Mouse (Mus musculus) neural tube, embryonic 12.5 days (tissue): Measurements from ENCODE around the gene 1700029I15Rik. TPM values are rescaled to one million over a fixed set of nuclear protein-coding genes. Genes with fewer than 3 reads are reported as not detected.

Experiments used
- ATAC-seq: fragments of 200-750 bp; cut with Nextera tagmentation; 2 replicates; pipeline ENCODE4 v1.8.0; 2017; ENCODE audit warnings: low read depth, mild to moderate bottlenecking, moderate TSS enrichment, moderate library complexity; ENCODE audit not compliant: low FRiP score
- H3K27ac ChIP-seq: fragments of 300-500 bp; sonication (generic); 2 replicates; pipeline ENCODE4 v1.5.1; 2016
- H3K27me3 ChIP-seq: fragments of 300-500 bp; sonication (generic); replicated peaks from 2 replicates; pipeline ENCODE4 v1.6.1; 2016; ENCODE audit warnings: mild to moderate bottlenecking
- H3K36me3 ChIP-seq: fragments of 300-500 bp; sonication (generic); 2 replicates; pipeline ENCODE4 v1.6.1; 2016; ENCODE audit warnings: mild to moderate bottlenecking
- H3K4me1 ChIP-seq: fragments of 300-500 bp; sonication (generic); 2 replicates; pipeline ENCODE4 v1.6.1; 2016
- H3K4me2 ChIP-seq: fragments of 300-500 bp; sonication (generic); replicated peaks from 2 replicates; pipeline ENCODE4 v1.6.1; 2016; ENCODE audit warnings: mild to moderate bottlenecking
- H3K4me3 ChIP-seq: fragments of 300-500 bp; sonication (generic); 2 replicates; pipeline ENCODE4 v1.5.1; 2016
- H3K9ac ChIP-seq: fragments of 300-500 bp; sonication (generic); 2 replicates; pipeline ENCODE4 v1.6.1; 2016; ENCODE audit warnings: mild to moderate bottlenecking
- H3K9me3 ChIP-seq: fragments of 300-500 bp; sonication (generic); 2 replicates; pipeline ENCODE4 v1.6.1; 2016; ENCODE audit warnings: mild to moderate bottlenecking
- WGBS: fragments of 180-500 bp; shearing (Covaris S2); methylation state at CpG from one replicate; pipeline ENCODE4 v1.1.7; 2016; 5-methylcytosine and 5-hydroxymethylcytosine counted together
- polyA plus RNA-seq: library from polyadenylated mRNA; unstranded; fragments of >200 nt; fragmentation: Nextera tagmentation; extraction: Ambion mirVana; gene quantifications from 2 replicates; pipeline ENCODE4 v1.2.1, GENCODE M21; 2016

1700029I15Rik gene
- 5.8 and 7.3 TPM in 2 replicates for polyA plus RNA-seq

- H3K9me3 ChIP-seq: no peaks in the 10 kb centered on the region
- H3K4me2 ChIP-seq: no peak within 1 kb of the TSS
- no peak for ATAC-seq
- H3K4me3 ChIP-seq: no peak within 1 kb of the TSS
- no peak within 1 kb of the TSS for H3K27ac ChIP-seq
- 85% methylated on average over 5 of the region's 5 CpGs for WGBS
- H3K36me3 ChIP-seq: peaks cover 99% of the 10 kb centered on the region
- no peak within 1 kb of the TSS for H3K9ac ChIP-seq
- H3K4me1 ChIP-seq: 0 out of 2 replicates have a peak, but pooled peaks cover under 1% of the 10 kb centered on the region
- no peaks in the 10 kb centered on the region for H3K27me3 ChIP-seq
These were observed at the start of gene 1700029I15Rik for GRCm38 (mm10) chr2:92381901-92382588. Gene 1700029I15Rik, plus strand, starts transcription at chr2:92382538.

- no peak overlapping the region for H3K4me3 ChIP-seq
- H3K9ac ChIP-seq: no peak overlapping the region
- H3K36me3 ChIP-seq: peaks cover 30% of the 10 kb centered on the region
- H3K9me3 ChIP-seq: no peaks in the 10 kb centered on the region
- ATAC-seq: no peak
- no peaks in the 10 kb centered on the region for H3K27me3 ChIP-seq
- H3K27ac ChIP-seq: no peak overlapping the region
- no peak overlapping the region for H3K4me2 ChIP-seq
- no peaks in the 10 kb centered on the region for H3K4me1 ChIP-seq
These were observed 39.9 kb upstream of the 1700029I15Rik start for GRCm38 (mm10) chr2:92342418-92342817.

GRCm38 (mm10) chr2:92347191-92347590 is 35.1 kb upstream of the 1700029I15Rik start:
- Histone ChIP-seq H3K27ac (no peak overlapping the region), H3K27me3 (no peaks in the 10 kb centered on the region), H3K4me2 (no peak overlapping the region), H3K9me3 (no peaks in the 10 kb centered on the region), H3K4me1 (no peaks in the 10 kb centered on the region), H3K4me3 (no peak overlapping the region), H3K9ac (no peak overlapping the region), H3K36me3 (peaks cover 61% of the 10 kb centered on the region)
- no peak for ATAC-seq
- 90% methylated on average over 2 of the region's 2 CpGs for WGBS

DNA sequence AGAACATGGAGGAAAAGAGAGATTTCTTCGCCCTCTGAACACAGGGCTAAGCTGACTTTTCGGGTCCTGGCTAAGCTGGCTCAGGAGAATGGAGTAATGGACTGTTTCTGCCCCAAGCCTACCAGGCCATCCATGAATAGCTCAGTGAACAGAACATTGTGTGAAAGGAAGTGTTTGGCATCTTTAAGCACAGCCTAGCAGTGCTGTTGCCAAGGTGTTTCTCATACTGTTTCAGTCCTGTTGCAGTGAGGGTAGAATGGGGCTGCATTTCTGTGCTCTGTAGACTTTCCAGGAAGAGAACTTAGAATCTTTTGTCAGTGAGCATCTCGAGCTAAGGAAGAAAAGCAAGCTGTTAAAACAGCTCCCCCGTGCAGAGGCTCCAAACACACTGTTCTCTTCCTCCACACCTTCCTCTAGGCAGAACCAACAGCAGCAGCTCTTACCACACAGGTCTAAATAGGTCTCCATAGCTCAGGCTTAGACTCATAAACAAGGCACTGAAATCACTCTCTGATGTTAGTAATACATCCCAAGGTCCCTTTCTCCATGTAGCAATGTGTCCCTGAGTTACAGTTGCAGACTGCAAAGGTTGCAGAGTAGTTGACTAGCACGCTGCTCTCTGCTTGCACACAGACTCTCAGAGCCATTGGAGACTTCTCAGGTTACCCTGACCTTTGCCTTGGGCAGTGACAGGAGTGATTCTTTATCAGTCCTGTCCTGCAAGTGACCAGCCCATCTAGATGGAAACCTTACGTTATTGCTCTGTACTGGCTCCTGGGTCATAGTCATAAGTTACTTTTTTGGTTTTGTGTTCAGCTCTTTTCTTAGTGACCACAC is 32.5 kb upstream of the 1700029I15Rik start:
- H3K4me1 ChIP-seq: no peaks in the 10 kb centered on the region
- H3K36me3 ChIP-seq: peaks cover 63% of the 10 kb centered on the region
- H3K27ac ChIP-seq: no peak overlapping the region
- no peak overlapping the region for H3K4me2 ChIP-seq
- no peaks in the 10 kb centered on the region for H3K9me3 ChIP-seq
- no peak overlapping the region for H3K4me3 ChIP-seq
- no peak for ATAC-seq
- no peaks in the 10 kb centered on the region for H3K27me3 ChIP-seq
- 75% methylated on average over 6 of the region's 6 CpGs for WGBS
- H3K9ac ChIP-seq: no peak overlapping the region

DNA sequence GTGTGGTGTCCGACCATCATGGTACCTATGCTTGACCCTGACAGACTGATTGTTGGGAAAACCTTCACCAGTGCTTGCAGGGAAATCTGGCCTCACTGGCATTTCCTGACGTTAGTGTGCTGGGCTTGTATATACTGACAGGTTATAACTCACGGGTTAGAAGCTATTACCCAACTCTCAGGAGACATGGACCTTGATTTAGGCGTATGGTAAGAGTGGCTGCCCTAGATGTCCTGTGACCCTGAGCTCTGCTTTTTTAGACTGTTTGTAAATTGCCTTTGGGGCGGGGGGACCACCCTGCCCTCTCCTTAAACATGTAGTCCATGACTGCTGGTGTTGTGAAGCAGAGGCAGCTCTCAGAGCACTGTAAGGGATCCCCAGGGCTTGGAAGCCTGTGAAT is 31.7 kb upstream of the 1700029I15Rik start:
- H3K36me3 ChIP-seq: peaks cover 55% of the 10 kb centered on the region
- no peak overlapping the region for H3K4me2 ChIP-seq
- WGBS: 72% methylated on average over 5 of the region's 5 CpGs
- H3K4me3 ChIP-seq: no peak overlapping the region
- no peaks in the 10 kb centered on the region for H3K4me1 ChIP-seq
- ATAC-seq: no peak
- H3K27ac ChIP-seq: no peak overlapping the region
- H3K9ac ChIP-seq: no peak overlapping the region
- no peaks in the 10 kb centered on the region for H3K27me3 ChIP-seq
- H3K9me3 ChIP-seq: no peaks in the 10 kb centered on the region

DNA sequence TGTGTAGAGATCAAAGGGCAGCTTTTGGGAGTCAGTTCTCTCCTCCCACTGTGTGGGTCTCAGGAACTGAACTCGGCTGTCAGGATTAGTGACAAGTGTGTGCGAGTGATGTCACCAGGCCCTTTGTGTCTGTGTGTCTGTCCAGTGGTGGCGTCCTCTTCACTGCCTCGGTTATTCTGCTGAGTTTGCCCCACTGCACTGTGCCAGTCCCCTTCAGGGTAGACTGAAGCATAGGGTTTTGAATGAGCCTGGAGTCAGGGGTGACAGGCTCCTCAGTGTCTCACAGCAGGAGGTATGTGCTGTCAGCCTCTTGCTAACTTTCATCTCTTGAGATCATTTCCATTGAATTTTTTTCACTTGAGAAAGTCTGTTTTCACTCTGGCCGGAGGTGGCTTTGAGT is 28.9 kb upstream of the 1700029I15Rik start:
- no peaks in the 10 kb centered on the region for H3K27me3 ChIP-seq
- no peak overlapping the region for H3K9ac ChIP-seq
- 48% methylated on average over 5 of the region's 5 CpGs for WGBS
- H3K27ac ChIP-seq: no peak overlapping the region
- ATAC-seq: no peak
- no peaks in the 10 kb centered on the region for H3K9me3 ChIP-seq
- no peak overlapping the region for H3K4me3 ChIP-seq
- no peaks in the 10 kb centered on the region for H3K4me1 ChIP-seq
- peaks cover 57% of the 10 kb centered on the region for H3K36me3 ChIP-seq
- no peak overlapping the region for H3K4me2 ChIP-seq

GRCm38 (mm10) chr2:92354224-92354623 is 28.1 kb upstream of the 1700029I15Rik start:
- H3K9ac ChIP-seq: no peak overlapping the region
- no peak overlapping the region for H3K4me3 ChIP-seq
- H3K36me3 ChIP-seq: peaks cover 57% of the 10 kb centered on the region
- H3K4me2 ChIP-seq: no peak overlapping the region
- no peak for ATAC-seq
- no peak overlapping the region for H3K27ac ChIP-seq
- no peaks in the 10 kb centered on the region for H3K27me3 ChIP-seq
- 71% methylated on average over 6 of the region's 6 CpGs for WGBS
- H3K9me3 ChIP-seq: no peaks in the 10 kb centered on the region
- H3K4me1 ChIP-seq: no peaks in the 10 kb centered on the region

DNA sequence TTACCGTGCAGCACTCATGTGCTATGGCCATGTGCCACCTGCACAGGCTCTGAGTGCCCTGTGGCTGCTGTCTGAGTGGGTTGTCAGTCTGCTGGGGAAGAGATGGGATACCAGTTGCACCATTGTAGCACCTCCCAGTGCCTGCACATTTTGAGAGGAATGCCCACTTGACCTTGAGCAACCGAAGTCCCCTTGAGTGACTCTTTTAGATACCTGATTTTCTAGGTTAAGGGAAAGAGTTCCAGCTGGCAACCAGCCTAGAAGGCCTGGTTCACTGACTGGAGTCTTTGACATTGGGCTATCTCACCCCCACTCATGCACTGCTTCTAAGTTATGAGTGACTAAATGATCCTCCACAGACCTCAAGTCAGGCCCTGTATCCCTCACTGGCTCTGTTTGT is 23.0 kb upstream of the 1700029I15Rik start:
- peaks cover 57% of the 10 kb centered on the region for H3K36me3 ChIP-seq
- peaks cover 3% of the 10 kb centered on the region; the same call in 1 of the 2 replicates for H3K4me1 ChIP-seq
- no peak overlapping the region for H3K4me2 ChIP-seq
- H3K27me3 ChIP-seq: no peaks in the 10 kb centered on the region
- no peak overlapping the region for H3K9ac ChIP-seq
- H3K9me3 ChIP-seq: no peaks in the 10 kb centered on the region
- no peak overlapping the region for H3K4me3 ChIP-seq
- no peak for ATAC-seq
- 95% methylated on average over 2 of the region's 2 CpGs for WGBS
- H3K27ac ChIP-seq: no peak overlapping the region

GRCm38 (mm10) chr2:92360186-92360823 is 22.0 kb upstream of the 1700029I15Rik start:
- H3K27me3 ChIP-seq: no peaks in the 10 kb centered on the region
- H3K9ac ChIP-seq: no peak overlapping the region
- H3K9me3 ChIP-seq: no peaks in the 10 kb centered on the region
- 0 out of 2 replicates have a peak overlapping the region, but pooled peaks have one; percentile 5 for H3K27ac ChIP-seq
- 64% methylated on average over 25 of the region's 25 CpGs for WGBS
- peak; percentile 63 for ATAC-seq
- no peak overlapping the region for H3K4me3 ChIP-seq
- H3K4me2 ChIP-seq: no peak overlapping the region
- peaks cover 57% of the 10 kb centered on the region for H3K36me3 ChIP-seq
- H3K4me1 ChIP-seq: peaks cover 3% of the 10 kb centered on the region; the same call in 1 of the 2 replicates

DNA sequence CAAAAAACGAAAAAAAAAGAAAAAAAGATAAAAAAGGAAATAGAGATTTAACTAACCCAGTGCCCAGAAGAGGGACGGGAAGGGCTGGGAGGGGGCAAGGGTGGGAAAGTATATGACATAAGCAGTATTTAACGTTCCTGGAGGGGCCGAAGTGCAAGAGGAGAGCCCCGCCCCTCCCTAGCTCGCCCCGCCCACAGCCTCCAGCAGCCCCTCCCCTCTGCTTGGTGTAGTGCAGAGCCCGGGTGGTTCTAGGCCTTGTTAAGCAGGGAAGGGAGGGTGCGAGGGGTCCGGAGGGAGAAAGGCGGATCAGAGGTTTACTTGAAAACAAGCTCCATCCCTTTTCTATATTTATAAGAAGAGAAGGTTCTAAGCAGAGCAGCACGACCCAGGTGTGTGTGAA is 21.4 kb upstream of the 1700029I15Rik start:
- ATAC-seq: peak; percentile 30
- Histone ChIP-seq H3K4me1 (peaks cover 3% of the 10 kb centered on the region; the same call in 1 of the 2 replicates), H3K27me3 (no peaks in the 10 kb centered on the region), H3K9ac (no peak overlapping the region), H3K4me2 (no peak overlapping the region), H3K4me3 (no peak overlapping the region), H3K27ac (no peak overlapping the region), H3K9me3 (no peaks in the 10 kb centered on the region), H3K36me3 (peaks cover 57% of the 10 kb centered on the region)
- WGBS: 19% methylated on average over 12 of the region's 12 CpGs

GRCm38 (mm10) chr2:92361795-92362194 is 20.5 kb upstream of the 1700029I15Rik start:
- peaks cover 56% of the 10 kb centered on the region for H3K36me3 ChIP-seq
- WGBS: 90% methylated on average over 8 of the region's 8 CpGs

GRCm38 (mm10) chr2:92362571-92363228 is 19.6 kb upstream of the 1700029I15Rik start:
- Histone ChIP-seq H3K27me3 (no peaks in the 10 kb centered on the region), H3K4me3 (no peak overlapping the region), H3K4me2 (no peak overlapping the region), H3K27ac (no peak overlapping the region), H3K9ac (no peak overlapping the region), H3K36me3 (peaks cover 49% of the 10 kb centered on the region), H3K4me1 (peaks cover 3% of the 10 kb centered on the region; the same call in 1 of the 2 replicates), H3K9me3 (no peaks in the 10 kb centered on the region)
- ATAC-seq: no peak
- 94% methylated on average over 6 of the region's 6 CpGs for WGBS

More at GRCm38 (mm10) chr2:92361795-92362194, 20.5 kb upstream of the 1700029I15Rik start:
- Histone ChIP-seq H3K27me3 (no peaks in the 10 kb centered on the region), H3K9me3 (no peaks in the 10 kb centered on the region), H3K27ac (no peak overlapping the region), H3K9ac (no peak overlapping the region), H3K4me1 (peaks cover 3% of the 10 kb centered on the region; the same call in 1 of the 2 replicates), H3K4me3 (no peak overlapping the region), H3K4me2 (no peak overlapping the region)
- no peak for ATAC-seq
